In genomic region chr17:15774565-15775215, GRCm38 (mm10) we compare ENCODE assay signal across 21 mouse cellular contexts. TPM values are rescaled to one million over a fixed set of nuclear protein-coding genes. Genes with fewer than 3 reads are reported as not detected.
DNase-seq lines count a peak whose midpoint lies in the region; ATAC-seq and TF ChIP-seq lines count a peak whose summit lies in the region.
"Had no signal": no experiment of that assay in that cellular context is flagged by ENCODE, and none has a peak within 500 bp of the region (broad histone marks: within the 10 kb centered on the region; RNA-seq: fewer than 3 reads in every experiment).

No protein-coding gene starts in this region.

- H3K27ac ChIP-seq in lung, embryonic 15.5 days, result no peak overlapping the region
- peak overlapping the region; percentile 52; the same call in 1 of the 2 replicates for H3K27ac ChIP-seq in CH12.LX (ENCODE audit: insufficient read depth, low read depth)
- H3K27ac ChIP-seq in liver, postnatal 0 days (ENCODE audit: low read depth), result peak overlapping the region; percentile 8; the same call in 1 of the 2 replicates
- H3K27ac ChIP-seq: embryonic facial prominence, embryonic 10.5 days; hindbrain, embryonic 15.5 days; kidney, postnatal 0 days; liver, embryonic 13.5 days; neural tube, embryonic 13.5 days had no signal

- H3K4me2 ChIP-seq in lung, embryonic 15.5 days, result no peak overlapping the region
- H3K4me2 ChIP-seq in CH12.LX (ENCODE audit: insufficient read depth, low read depth, poor library complexity, severe bottlenecking), result no peak overlapping the region
- no peak overlapping the region for H3K4me2 ChIP-seq in liver, postnatal 0 days (ENCODE audit: low read depth, low read length)
- H3K4me2 ChIP-seq: hindbrain, embryonic 15.5 days; liver, embryonic 13.5 days; neural tube, embryonic 13.5 days had no signal

- no peak for TF ChIP-seq EP300 in CH12.LX (IDR thresholded peaks at IDR 0.05; ENCODE audit: low read length)
- no peak for TF ChIP-seq EP300 in liver, postnatal 0 days (IDR thresholded peaks at IDR 0.05; ENCODE audit: low read depth)

- no peak for TF ChIP-seq CTCF in CH12.LX (conservative IDR thresholded peaks at IDR 0.05 in 1 of 2, IDR thresholded peaks at IDR 0.05 in 1 of 2; ENCODE audit: low read depth in 2 of 2, low read length in 2 of 2)
- TF ChIP-seq CTCF in liver, postnatal 0 days (IDR thresholded peaks at IDR 0.05; ENCODE audit: low read depth), result no peak

- H3K27me3 ChIP-seq in lung, embryonic 15.5 days, result no peaks in the 10 kb centered on the region
- no peaks in the 10 kb centered on the region for H3K27me3 ChIP-seq in CH12.LX (replicated peaks)
- no peaks in the 10 kb centered on the region for H3K27me3 ChIP-seq in liver, postnatal 0 days (ENCODE audit: insufficient read depth, low read length)
- H3K27me3 ChIP-seq: hindbrain, embryonic 15.5 days; liver, embryonic 13.5 days; neural tube, embryonic 13.5 days had no signal

- dilution Hi-C loops in CH12.LX (cut with MboI; ENCODE audit: extremely low pct_ligation_motif_present, extremely low pct_unique_long_range_greater_than_20kb, low sequenced_read_pairs), result no loop called here

- no peak overlapping the region for H3K4me3 ChIP-seq in lung, embryonic 15.5 days
- no peak overlapping the region for H3K4me3 ChIP-seq in CH12.LX (replicated peaks in 1 of 3; ENCODE audit: low read depth in 2 of 3, low read length in 2 of 3, poor library complexity in 1 of 3)
- H3K4me3 ChIP-seq in liver, postnatal 0 days (ENCODE audit: low read depth, low read length), result no peak overlapping the region
- H3K4me3 ChIP-seq: embryonic facial prominence, embryonic 10.5 days; erythroblast, embryonic 14.5 days; hindbrain, embryonic 15.5 days; liver, embryonic 13.5 days; neural tube, embryonic 13.5 days had no signal

- in situ Hi-C loops in CH12.LX (cut with MboI; ENCODE audit: low pct_ligation_motif_present, low pct_unique_long_range_greater_than_20kb, low sequenced_read_pairs), result no loop called here

- no peaks in the 10 kb centered on the region for H3K4me1 ChIP-seq in lung, embryonic 15.5 days
- H3K4me1 ChIP-seq in CH12.LX (ENCODE audit: control insufficient read depth in 1 of 2, insufficient read depth in 2 of 2), result peaks cover 8 to 68% of the 10 kb centered on the region in 2 experiments
- H3K4me1 ChIP-seq in liver, postnatal 0 days (ENCODE audit: insufficient read depth), result no peaks in the 10 kb centered on the region
- H3K4me1 ChIP-seq: embryonic facial prominence, embryonic 10.5 days; hindbrain, embryonic 15.5 days; liver, embryonic 13.5 days; neural tube, embryonic 13.5 days had no signal

- 71% methylated on average over 5 of the region's 5 CpGs for WGBS in lung, embryonic 15.5 days
- 55% methylated on average over 5 of the region's 5 CpGs for WGBS in liver, postnatal 0 days (ENCODE audit: insufficient replicate concordance)

- peaks cover 23% of the 10 kb centered on the region for H3K36me3 ChIP-seq in lung, embryonic 15.5 days
- H3K36me3 ChIP-seq in CH12.LX (replicated peaks in 1 of 2; ENCODE audit: control insufficient read depth in 1 of 2, insufficient read depth in 1 of 2, low read length in 1 of 2), result peaks cover 3 to 15% of the 10 kb centered on the region in 2 experiments
- H3K36me3 ChIP-seq in liver, postnatal 0 days (replicated peaks; ENCODE audit: insufficient read depth, low read length), result peaks cover 18% of the 10 kb centered on the region

- no peak for TF ChIP-seq RAD21 in CH12.LX (IDR thresholded peaks at IDR 0.05; ENCODE audit: low read depth, low read length)

- H3K79me2 ChIP-seq in CH12.LX (replicated peaks; ENCODE audit: control insufficient read depth, extremely low read depth, insufficient read depth, poor library complexity, severe bottlenecking), result no peaks in the 10 kb centered on the region

- H3K9ac ChIP-seq in lung, embryonic 15.5 days, result no peak overlapping the region
- no peak overlapping the region for H3K9ac ChIP-seq in CH12.LX (ENCODE audit: insufficient read depth, low read depth)
- no peak overlapping the region for H3K9ac ChIP-seq in liver, postnatal 0 days (replicated peaks)
- H3K9ac ChIP-seq: hindbrain, embryonic 15.5 days; liver, embryonic 13.5 days; neural tube, embryonic 13.5 days had no signal

- no peak for DNase-seq in lung, postnatal 10 days
- DNase-seq in CH12.LX (ENCODE audit: extremely low read depth), result peak; percentile 14
- DNase-seq in brain, adult 2 months (ENCODE audit: low read depth, low spot score), result peak; percentile 40
- peak; percentile 19 for DNase-seq in liver, postnatal 0 days
- no peak for DNase-seq in retina, postnatal 1 day
- no peak for DNase-seq in kidney, postnatal 36 days
- no peak for DNase-seq in layer of hippocampus, postnatal 25 days (ENCODE audit: extremely low spot score in 1 of 2, low spot score in 1 of 2)
- DNase-seq: cerebellum, adult 11-12 months; cerebellum, postnatal 36 days; liver, embryonic 13.5 days; lung, postnatal 4 days; right cerebral cortex, postnatal 14 days; thymus, postnatal 4 days had no signal

- H3K9me3 ChIP-seq in lung, embryonic 15.5 days, result no peaks in the 10 kb centered on the region
- H3K9me3 ChIP-seq in CH12.LX (replicated peaks; ENCODE audit: low read length), result no peaks in the 10 kb centered on the region
- no peaks in the 10 kb centered on the region for H3K9me3 ChIP-seq in liver, postnatal 0 days (ENCODE audit: low read length)
- H3K9me3 ChIP-seq: embryonic facial prominence, embryonic 10.5 days; G1E; hindbrain, embryonic 15.5 days; liver, embryonic 13.5 days; neural tube, embryonic 13.5 days had no signal

- TF ChIP-seq POLR2A in CH12.LX (IDR thresholded peaks at IDR 0.05; ENCODE audit: low read depth, low read length), result no peak

- peak; percentile 14; the same call in 1 of the 2 replicates for ATAC-seq in lung, embryonic 15.5 days (ENCODE audit: borderline replicate concordance, extremely low read depth, low FRiP score, low TSS enrichment)
- ATAC-seq in liver, postnatal 0 days, result peak; percentile 90
- ATAC-seq: intestine, embryonic 16.5 days had no signal

TF ChIP-seq in CH12.LX, 34 proteins besides CTCF, POLR2A, EP300 and RAD21:
- TF ChIP-seq BHLHE40 (IDR thresholded peaks at IDR 0.05; ENCODE audit: low read depth, low read length) (0 out of 2 replicates have a peak, but pooled peaks have one; percentile 10), MAZ (IDR thresholded peaks at IDR 0.05; ENCODE audit: low read depth, low read length) (no peak), IRF4 (IDR thresholded peaks at IDR 0.05; ENCODE audit: low read depth, low read length) (0 out of 2 replicates have a peak, but pooled peaks have one; percentile 9)

RNA-seq across cellular contexts. Expression of gene Rgmb, which starts 56.1 kb away (rescaled TPM):
- 13.5 and 14.6 TPM in 2 replicates for polyA plus RNA-seq in lung, embryonic 15.5 days (2015; fragmentation: Nextera tagmentation; extraction: Ambion mirVana)
- total RNA-seq in CH12.LX (2012; rRNA removed), result 2.3 and 2.8 TPM in 2 replicates
- 1.7 and 2.3 TPM in 2 replicates for total RNA-seq in CH12.LX (2014; rRNA removed)
- 2.6 and 3.0 TPM in 2 replicates for polyA plus RNA-seq in CH12.LX (2012; ENCODE audit: insufficient read length, low read depth)
- 1.3 and 1.6 TPM in 2 replicates for polyA plus RNA-seq in liver, postnatal 0 days (2015; fragmentation: Nextera tagmentation; extraction: Ambion mirVana)
- total RNA-seq in layer of hippocampus, postnatal 25 days (2021), result 10 to 100 TPM; 87.5 to 89.2 TPM
- polyA plus RNA-seq: erythroblast, embryonic 14.5 days; G1E had no signal

Comparison
In these comparisons a context has a peak if more than half of its experiments do, and no peak if none do; other contexts are left out.
1. DNase-seq: peak in CH12.LX (single experiment), brain, adult 2 months (single experiment) and liver, postnatal 0 days (single experiment); none in lung, postnatal 10 days (single experiment), retina, postnatal 1 day (single experiment), kidney, postnatal 36 days (0 of 2) and layer of hippocampus, postnatal 25 days (0 of 2).